Mouse (Mus musculus): ENCODE results near the gene Olfr895. TPM values are rescaled to one million over a fixed set of nuclear protein-coding genes. Genes with fewer than 3 reads are reported as not detected.

The Olfr895 gene
- total and polyA plus RNA-seq, 3 experiments, result not detected

DNA sequence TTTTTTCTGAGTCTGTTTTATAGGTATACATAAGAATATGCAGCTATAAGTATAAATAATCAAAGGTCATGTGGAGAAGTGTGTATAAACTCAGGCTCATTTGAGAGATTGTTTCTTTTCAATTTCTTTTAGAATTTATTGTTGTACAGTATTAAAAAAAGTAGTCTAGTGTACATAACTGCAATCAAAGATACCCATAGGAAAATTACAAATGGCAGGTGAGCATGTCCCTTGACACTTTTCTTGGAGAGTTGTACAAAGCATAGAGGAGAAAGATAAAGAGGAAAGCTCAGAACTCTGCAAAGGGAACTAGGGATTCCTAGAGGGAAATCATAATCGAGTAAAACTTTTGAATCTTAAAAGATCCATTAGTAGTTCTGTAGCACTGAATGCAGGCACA, 23.2 kb downstream of the Olfr895 start, which contains the start of gene Olfr896-ps1:
Olfr896-ps1 (plus strand) TSS at position 301 of the 400 bp plus-strand sequence.
- Histone ChIP-seq H3K27me3 (replicated peaks) (no peaks in the 10 kb centered on the region), H3K9ac (ENCODE audit: insufficient read depth, low read depth) (no peak within 1 kb of the TSS), H3K4me3 (replicated peaks in 1 of 3; ENCODE audit: low read depth in 2 of 3, low read length in 2 of 3, poor library complexity in 1 of 3) (no peak within 1 kb of the TSS), H3K79me2 (replicated peaks; ENCODE audit: control insufficient read depth, extremely low read depth, insufficient read depth, poor library complexity, severe bottlenecking) (no peaks in the 10 kb centered on the region), H3K9me3 (replicated peaks; ENCODE audit: low read length) (no peaks in the 10 kb centered on the region), H3K36me3 (replicated peaks in 1 of 2; ENCODE audit: control insufficient read depth in 1 of 2, insufficient read depth in 1 of 2, low read length in 1 of 2) (no peaks in the 10 kb centered on the region), H3K4me2 (ENCODE audit: insufficient read depth, low read depth, poor library complexity, severe bottlenecking) (no peak within 1 kb of the TSS), H3K27ac (ENCODE audit: insufficient read depth, low read depth) (no peak within 1 kb of the TSS), H3K4me1 (ENCODE audit: control insufficient read depth in 1 of 2, insufficient read depth in 2 of 2) (peaks cover 0 to 8% of the 10 kb centered on the region in 2 experiments; a peak in 1 of 4 replicates)
- in situ Hi-C loops (cut with MboI; ENCODE audit: low pct_ligation_motif_present, low pct_unique_long_range_greater_than_20kb, low sequenced_read_pairs) (no loop called here), dilution Hi-C loops (cut with MboI; ENCODE audit: extremely low pct_ligation_motif_present, extremely low pct_unique_long_range_greater_than_20kb, low sequenced_read_pairs) (no loop called here)
- no peak for TF ChIP-seq SMC3 (IDR thresholded peaks at IDR 0.05; ENCODE audit: low read depth, low read length)
- no peak for TF ChIP-seq ETS1 (conservative IDR thresholded peaks at IDR 0.05; ENCODE audit: low read depth, low read length)
- TF ChIP-seq PAX5 (IDR thresholded peaks at IDR 0.05; ENCODE audit: low read length), result no peak
- TF ChIP-seq JUN (IDR thresholded peaks at IDR 0.05; ENCODE audit: insufficient read depth, low read depth, low read length), result no peak
- TF ChIP-seq CHD2 (IDR thresholded peaks at IDR 0.05; ENCODE audit: low read length), result no peak
- no peak for TF ChIP-seq RAD21 (IDR thresholded peaks at IDR 0.05; ENCODE audit: low read depth, low read length)
- no peak for TF ChIP-seq TBP (conservative IDR thresholded peaks at IDR 0.05; ENCODE audit: low read depth, low read length)
- TF ChIP-seq ZMIZ1 (IDR thresholded peaks at IDR 0.05; ENCODE audit: low read depth, low read length), result no peak
- no peak for TF ChIP-seq E2F4 (IDR thresholded peaks at IDR 0.05; ENCODE audit: insufficient replicate concordance, low read depth, low read length)
- no peak for TF ChIP-seq MEF2A (IDR thresholded peaks at IDR 0.05; ENCODE audit: borderline replicate concordance, low read depth, low read length)
- no peak for TF ChIP-seq KAT2A (IDR thresholded peaks at IDR 0.05; ENCODE audit: insufficient replicate concordance, low read length)
- TF ChIP-seq JUND (conservative IDR thresholded peaks at IDR 0.05; ENCODE audit: low read depth, low read length), result no peak
- no peak for TF ChIP-seq ZKSCAN1 (IDR thresholded peaks at IDR 0.05; ENCODE audit: borderline replicate concordance, low read depth, low read length)
- no peak for TF ChIP-seq SIN3A (IDR thresholded peaks at IDR 0.05; ENCODE audit: low read length)
- TF ChIP-seq CHD1 (IDR thresholded peaks at IDR 0.05; ENCODE audit: low read depth, low read length), result no peak
- no peak for TF ChIP-seq IRF4 (IDR thresholded peaks at IDR 0.05; ENCODE audit: low read depth, low read length)
- TF ChIP-seq ZNF384 (IDR thresholded peaks at IDR 0.05; ENCODE audit: low read depth, low read length), result no peak
- TF ChIP-seq NELFE (IDR thresholded peaks at IDR 0.05; ENCODE audit: low read depth, low read length), result no peak
- no peak for DNase-seq (ENCODE audit: extremely low read depth)

Other genes with a start within 250 kb of the Olfr895 start
Only the 20 nearest of the 23 such genes appear.
- gene Olfr885, start 206.5 kb upstream of the Olfr895 start, total RNA-seq (2012; rRNA removed), result not detected in 2 replicates
- not detected in 2 replicates for gene Olfr885, start 206.5 kb upstream of the Olfr895 start, total RNA-seq (2014; rRNA removed)
- gene Olfr885, start 206.5 kb upstream of the Olfr895 start, polyA plus RNA-seq (2012; ENCODE audit: insufficient read length, low read depth), result not detected in 2 replicates
- not detected in 2 replicates for gene Olfr887, start 183.8 kb upstream of the Olfr895 start, total RNA-seq (2012; rRNA removed)
- gene Olfr887, start 183.8 kb upstream of the Olfr895 start, total RNA-seq (2014; rRNA removed), result not detected in 2 replicates
- not detected in 2 replicates for gene Olfr887, start 183.8 kb upstream of the Olfr895 start, polyA plus RNA-seq (2012; ENCODE audit: insufficient read length, low read depth)
- gene Olfr888, start 159.7 kb upstream of the Olfr895 start, total RNA-seq (2012; rRNA removed), result not detected in 2 replicates
- gene Olfr888, start 159.7 kb upstream of the Olfr895 start, total RNA-seq (2014; rRNA removed), result not detected in 2 replicates
- not detected in 2 replicates for gene Olfr888, start 159.7 kb upstream of the Olfr895 start, polyA plus RNA-seq (2012; ENCODE audit: insufficient read length, low read depth)
- 0.04 and 0.21 TPM in 2 replicates for gene Olfr889, start 152.7 kb upstream of the Olfr895 start, total RNA-seq (2012; rRNA removed)
- 0.04 TPM in 1 of 2 replicates, not detected in the other for gene Olfr889, start 152.7 kb upstream of the Olfr895 start, total RNA-seq (2014; rRNA removed)
- 0.22 and 0.27 TPM in 2 replicates for gene Olfr889, start 152.7 kb upstream of the Olfr895 start, polyA plus RNA-seq (2012; ENCODE audit: insufficient read length, low read depth)
- not detected in 2 replicates for gene Olfr890, start 125.3 kb upstream of the Olfr895 start, total RNA-seq (2012; rRNA removed)
- gene Olfr890, start 125.3 kb upstream of the Olfr895 start, total RNA-seq (2014; rRNA removed), result not detected in 2 replicates
- gene Olfr890, start 125.3 kb upstream of the Olfr895 start, polyA plus RNA-seq (2012; ENCODE audit: insufficient read length, low read depth), result not detected in 2 replicates
- gene Olfr891, start 87.0 kb upstream of the Olfr895 start, total RNA-seq (2012; rRNA removed), result not detected in 2 replicates
- gene Olfr891, start 87.0 kb upstream of the Olfr895 start, total RNA-seq (2014; rRNA removed), result not detected in 2 replicates
- not detected in 2 replicates for gene Olfr891, start 87.0 kb upstream of the Olfr895 start, polyA plus RNA-seq (2012; ENCODE audit: insufficient read length, low read depth)
- gene Olfr893, start 59.5 kb upstream of the Olfr895 start, total RNA-seq (2012; rRNA removed), result not detected in 2 replicates
- gene Olfr893, start 59.5 kb upstream of the Olfr895 start, total RNA-seq (2014; rRNA removed), result not detected in 2 replicates
- gene Olfr893, start 59.5 kb upstream of the Olfr895 start, polyA plus RNA-seq (2012; ENCODE audit: insufficient read length, low read depth), result not detected in 2 replicates
- not detected in 2 replicates for gene Olfr894, start 49.8 kb upstream of the Olfr895 start, total RNA-seq (2012; rRNA removed)
- gene Olfr894, start 49.8 kb upstream of the Olfr895 start, total RNA-seq (2014; rRNA removed), result not detected in 2 replicates
- not detected in 2 replicates for gene Olfr894, start 49.8 kb upstream of the Olfr895 start, polyA plus RNA-seq (2012; ENCODE audit: insufficient read length, low read depth)
- not detected in 2 replicates for gene Olfr143, start 15.1 kb upstream of the Olfr895 start, total RNA-seq (2012; rRNA removed)
- gene Olfr143, start 15.1 kb upstream of the Olfr895 start, total RNA-seq (2014; rRNA removed), result not detected in 2 replicates
- gene Olfr143, start 15.1 kb upstream of the Olfr895 start, polyA plus RNA-seq (2012; ENCODE audit: insufficient read length, low read depth), result not detected in 2 replicates
- gene Olfr896-ps1, start 23.3 kb downstream of the Olfr895 start, total RNA-seq (2012; rRNA removed), result not detected in 2 replicates
- gene Olfr896-ps1, start 23.3 kb downstream of the Olfr895 start, total RNA-seq (2014; rRNA removed), result not detected in 2 replicates
- not detected in 2 replicates for gene Olfr896-ps1, start 23.3 kb downstream of the Olfr895 start, polyA plus RNA-seq (2012; ENCODE audit: insufficient read length, low read depth)
- gene Olfr25, start 61.2 kb downstream of the Olfr895 start, total RNA-seq (2012; rRNA removed), result not detected in 2 replicates
- gene Olfr25, start 61.2 kb downstream of the Olfr895 start, total RNA-seq (2014; rRNA removed), result not detected in 2 replicates
- not detected in 2 replicates for gene Olfr25, start 61.2 kb downstream of the Olfr895 start, polyA plus RNA-seq (2012; ENCODE audit: insufficient read length, low read depth)
- gene Olfr898, start 80.6 kb downstream of the Olfr895 start, total RNA-seq (2012; rRNA removed), result not detected in 2 replicates
- gene Olfr898, start 80.6 kb downstream of the Olfr895 start, total RNA-seq (2014; rRNA removed), result not detected in 2 replicates
- gene Olfr898, start 80.6 kb downstream of the Olfr895 start, polyA plus RNA-seq (2012; ENCODE audit: insufficient read length, low read depth), result not detected in 2 replicates
- gene Olfr250, start 99.0 kb downstream of the Olfr895 start, total RNA-seq (2012; rRNA removed), result not detected in 2 replicates
- gene Olfr250, start 99.0 kb downstream of the Olfr895 start, total RNA-seq (2014; rRNA removed), result not detected in 2 replicates
- gene Olfr250, start 99.0 kb downstream of the Olfr895 start, polyA plus RNA-seq (2012; ENCODE audit: insufficient read length, low read depth), result not detected in 2 replicates
- not detected in 2 replicates for gene Olfr251, start 109.2 kb downstream of the Olfr895 start, total RNA-seq (2012; rRNA removed)
- not detected in 2 replicates for gene Olfr251, start 109.2 kb downstream of the Olfr895 start, total RNA-seq (2014; rRNA removed)
- gene Olfr251, start 109.2 kb downstream of the Olfr895 start, polyA plus RNA-seq (2012; ENCODE audit: insufficient read length, low read depth), result not detected in 2 replicates
- not detected in 2 replicates for gene Olfr147, start 133.8 kb downstream of the Olfr895 start, total RNA-seq (2012; rRNA removed)
- gene Olfr147, start 133.8 kb downstream of the Olfr895 start, total RNA-seq (2014; rRNA removed), result not detected in 2 replicates
- not detected in 2 replicates for gene Olfr147, start 133.8 kb downstream of the Olfr895 start, polyA plus RNA-seq (2012; ENCODE audit: insufficient read length, low read depth)
- not detected in 2 replicates for gene Olfr901, start 161.6 kb downstream of the Olfr895 start, total RNA-seq (2012; rRNA removed)
- gene Olfr901, start 161.6 kb downstream of the Olfr895 start, total RNA-seq (2014; rRNA removed), result not detected in 2 replicates
- not detected in 2 replicates for gene Olfr901, start 161.6 kb downstream of the Olfr895 start, polyA plus RNA-seq (2012; ENCODE audit: insufficient read length, low read depth)
- gene Olfr902, start 179.8 kb downstream of the Olfr895 start, total RNA-seq (2012; rRNA removed), result not detected in 2 replicates
- gene Olfr902, start 179.8 kb downstream of the Olfr895 start, total RNA-seq (2014; rRNA removed), result not detected in 2 replicates
- gene Olfr902, start 179.8 kb downstream of the Olfr895 start, polyA plus RNA-seq (2012; ENCODE audit: insufficient read length, low read depth), result not detected in 2 replicates
- gene Olfr904, start 195.3 kb downstream of the Olfr895 start, total RNA-seq (2012; rRNA removed), result not detected in 2 replicates
- not detected in 2 replicates for gene Olfr904, start 195.3 kb downstream of the Olfr895 start, total RNA-seq (2014; rRNA removed)
- not detected in 2 replicates for gene Olfr904, start 195.3 kb downstream of the Olfr895 start, polyA plus RNA-seq (2012; ENCODE audit: insufficient read length, low read depth)
- not detected in 2 replicates for gene Olfr905, start 203.3 kb downstream of the Olfr895 start, total RNA-seq (2012; rRNA removed)
- not detected in 2 replicates for gene Olfr905, start 203.3 kb downstream of the Olfr895 start, total RNA-seq (2014; rRNA removed)
- not detected in 2 replicates for gene Olfr905, start 203.3 kb downstream of the Olfr895 start, polyA plus RNA-seq (2012; ENCODE audit: insufficient read length, low read depth)
- not detected in 2 replicates for gene Olfr906, start 219.2 kb downstream of the Olfr895 start, total RNA-seq (2012; rRNA removed)
- not detected in 2 replicates for gene Olfr906, start 219.2 kb downstream of the Olfr895 start, total RNA-seq (2014; rRNA removed)
- gene Olfr906, start 219.2 kb downstream of the Olfr895 start, polyA plus RNA-seq (2012; ENCODE audit: insufficient read length, low read depth), result not detected in 2 replicates

Measured in CH12.LX (cell line).